Mouse (Mus musculus) forebrain, embryonic 12.5 days (tissue): ENCODE results near the gene Vps13d. TPM values are rescaled to one million over a fixed set of nuclear protein-coding genes. Genes with fewer than 3 reads are reported as not detected.
A peak's percentile ranks its signal among the peaks of the same experiment; 100 is the strongest.

Source experiments
- ATAC-seq: fragments of 200-750 bp; cut with Nextera tagmentation; 2 replicates; pipeline ENCODE4 v1.8.0; 2017; ENCODE audit warnings: moderate TSS enrichment; ENCODE audit not compliant: low FRiP score
- H3K27ac ChIP-seq: fragments of 300-500 bp; sonication (generic); 2 replicates; pipeline ENCODE4 v1.5.1; 2016; ENCODE audit warnings: mild to moderate bottlenecking
- H3K27me3 ChIP-seq: fragments of 300-500 bp; sonication (generic); 2 replicates; pipeline ENCODE4 v1.6.1; 2016; ENCODE audit warnings: mild to moderate bottlenecking
- H3K36me3 ChIP-seq: fragments of 300-500 bp; sonication (generic); replicated peaks from 2 replicates; pipeline ENCODE4 v1.6.1; 2016; ENCODE audit warnings: mild to moderate bottlenecking
- H3K4me1 ChIP-seq: fragments of 300-500 bp; sonication (generic); 2 replicates; pipeline ENCODE4 v1.6.1; 2016
- H3K4me2 ChIP-seq: fragments of 300-500 bp; sonication (generic); 2 replicates; pipeline ENCODE4 v1.6.1; 2016; ENCODE audit warnings: mild to moderate bottlenecking, moderate library complexity
- H3K4me3 ChIP-seq: fragments of 300-500 bp; sonication (generic); replicated peaks from 2 replicates; pipeline ENCODE4 v1.5.1; 2016; ENCODE audit warnings: mild to moderate bottlenecking
- H3K9ac ChIP-seq: fragments of 300-500 bp; sonication (generic); 2 replicates; pipeline ENCODE4 v1.6.1; 2016; ENCODE audit warnings: mild to moderate bottlenecking
- H3K9me3 ChIP-seq: fragments of 300-500 bp; sonication (generic); 2 replicates; pipeline ENCODE4 v1.6.1; 2016
- WGBS: fragments of 180-500 bp; shearing (Covaris S2); methylation state at CpG from one replicate; pipeline ENCODE4 v1.1.7; 2016; 5-methylcytosine and 5-hydroxymethylcytosine counted together
- polyA plus RNA-seq: library from polyadenylated mRNA; unstranded; fragments of >200 nt; fragmentation: Nextera tagmentation; extraction: Ambion mirVana; gene quantifications from 2 replicates; pipeline ENCODE4 v1.2.1, GENCODE M21; 2016

Vps13d gene
- polyA plus RNA-seq, 1 experiment from 2014 or later, result 5.7 TPM

DNA sequence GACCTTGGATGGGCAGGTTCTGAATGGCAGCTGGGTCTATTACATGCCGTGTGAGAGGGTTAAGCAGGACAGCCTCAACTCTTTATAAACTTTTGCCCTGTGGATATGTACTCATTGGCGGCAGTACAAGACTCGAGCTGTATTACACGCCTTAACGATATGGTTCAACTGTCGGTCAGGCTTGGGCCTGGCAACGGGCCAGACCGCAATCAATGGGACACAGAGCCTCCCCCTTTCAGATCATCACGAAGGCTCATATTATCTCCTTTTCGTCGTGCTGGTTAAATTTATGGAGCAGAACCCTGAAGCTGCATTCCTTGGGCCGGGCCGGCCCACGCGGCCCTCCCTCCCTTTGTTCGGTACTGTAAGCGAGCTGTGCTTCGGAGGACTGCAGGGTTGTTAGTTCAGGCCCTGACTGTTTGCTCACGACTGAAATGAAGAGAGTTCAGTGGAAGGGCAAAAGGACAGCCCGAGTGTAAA is 194.9 kb downstream of the Vps13d start:
- WGBS, result 48% methylated on average over 20 of the region's 20 CpGs
- Histone ChIP-seq H3K4me2 (no peak overlapping the region), H3K9ac (no peak overlapping the region), H3K4me3 (no peak overlapping the region), H3K27me3 (no peaks in the 10 kb centered on the region), H3K9me3 (no peaks in the 10 kb centered on the region), H3K4me1 (peaks cover 11% of the 10 kb centered on the region), H3K27ac (0 out of 2 replicates have a peak overlapping the region, but pooled peaks have one; percentile 31), H3K36me3 (no peaks in the 10 kb centered on the region)
- ATAC-seq, result peak; percentile 50; the same call in 1 of the 2 replicates

DNA sequence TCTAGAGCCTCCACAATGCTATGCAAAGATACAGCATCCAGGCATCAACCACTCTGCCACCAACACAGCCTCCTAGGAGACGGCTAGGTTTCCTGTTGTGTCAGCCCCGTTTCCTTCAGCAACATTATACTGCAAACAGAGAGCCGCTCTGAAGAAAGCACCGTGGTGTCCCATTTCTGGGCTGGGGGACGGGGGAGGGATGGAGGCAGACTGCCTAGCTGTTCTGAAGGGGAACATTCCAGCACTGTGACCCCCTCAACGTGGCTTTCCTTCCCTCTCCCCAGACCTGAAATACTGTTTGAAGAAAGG is 195.3 kb downstream of the Vps13d start:
- Histone ChIP-seq H3K36me3 (no peaks in the 10 kb centered on the region), H3K27ac (no peak overlapping the region)

DNA sequence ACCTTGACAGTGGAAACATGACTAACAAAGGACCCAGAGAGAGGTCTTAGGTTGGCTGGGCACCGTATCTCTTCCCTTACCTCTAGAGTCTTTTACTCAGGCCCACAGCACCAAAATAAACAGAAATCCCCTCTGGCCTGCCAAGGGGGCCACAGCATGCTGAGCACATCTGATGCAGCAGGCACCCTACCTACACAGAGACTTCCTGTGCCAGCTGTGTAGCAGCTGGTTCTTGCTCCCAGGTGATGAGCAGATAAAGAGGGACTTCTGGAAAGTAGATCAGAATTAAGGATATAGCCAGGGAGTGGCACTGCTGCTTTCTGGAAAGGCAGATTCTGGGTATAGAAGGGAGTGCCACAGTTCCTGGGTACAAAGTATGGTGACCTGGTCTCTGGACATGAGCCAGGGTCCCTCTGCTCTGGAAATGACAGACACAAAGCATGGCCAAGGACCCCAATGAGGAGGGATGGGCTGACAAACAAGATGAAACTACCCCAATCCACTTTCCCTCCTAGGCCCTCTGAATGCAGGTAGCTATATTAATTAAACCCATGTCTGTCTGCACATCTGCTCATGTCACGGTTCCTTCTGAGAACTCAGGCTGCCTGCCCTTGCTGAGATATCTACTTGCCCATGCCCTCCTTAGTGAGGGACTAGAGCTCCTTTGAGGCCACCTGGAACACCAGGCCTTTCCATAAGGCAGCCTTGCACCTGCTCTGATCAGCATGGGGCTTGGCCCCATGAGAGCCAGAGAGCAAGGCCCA is 195.8 kb downstream of the Vps13d start:
- Histone ChIP-seq H3K4me3 (no peak overlapping the region), H3K36me3 (no peaks in the 10 kb centered on the region), H3K4me1 (peaks cover 11% of the 10 kb centered on the region), H3K27me3 (no peaks in the 10 kb centered on the region), H3K27ac (no peak overlapping the region), H3K9ac (no peak overlapping the region), H3K4me2 (no peak overlapping the region), H3K9me3 (no peaks in the 10 kb centered on the region)
- 83% methylated on average over 2 of the region's 2 CpGs for WGBS
- no peak for ATAC-seq

More for the DNA sequence above, 195.3 kb downstream of the Vps13d start:
- Histone ChIP-seq H3K4me1 (peaks cover 11% of the 10 kb centered on the region), H3K9ac (no peak overlapping the region), H3K9me3 (no peaks in the 10 kb centered on the region), H3K4me2 (no peak overlapping the region), H3K4me3 (no peak overlapping the region), H3K27me3 (no peaks in the 10 kb centered on the region)
- 58% methylated on average over 6 of the region's 6 CpGs for WGBS
- ATAC-seq, result 0 out of 2 replicates have a peak, but pooled peaks have one; percentile 2

GRCm38 (mm10) chr4:144997887-144998658 is 196.7 kb downstream of the Vps13d start:
- H3K36me3 ChIP-seq, result no peaks in the 10 kb centered on the region
- H3K27me3 ChIP-seq, result no peaks in the 10 kb centered on the region
- H3K4me3 ChIP-seq, result no peak overlapping the region
- no peak overlapping the region for H3K4me2 ChIP-seq
- WGBS, result 80% methylated on average over 3 of the region's 3 CpGs
- no peaks in the 10 kb centered on the region for H3K9me3 ChIP-seq
- no peak for ATAC-seq
- H3K4me1 ChIP-seq, result peaks cover 11% of the 10 kb centered on the region
- H3K9ac ChIP-seq, result no peak overlapping the region
- no peak overlapping the region for H3K27ac ChIP-seq

DNA sequence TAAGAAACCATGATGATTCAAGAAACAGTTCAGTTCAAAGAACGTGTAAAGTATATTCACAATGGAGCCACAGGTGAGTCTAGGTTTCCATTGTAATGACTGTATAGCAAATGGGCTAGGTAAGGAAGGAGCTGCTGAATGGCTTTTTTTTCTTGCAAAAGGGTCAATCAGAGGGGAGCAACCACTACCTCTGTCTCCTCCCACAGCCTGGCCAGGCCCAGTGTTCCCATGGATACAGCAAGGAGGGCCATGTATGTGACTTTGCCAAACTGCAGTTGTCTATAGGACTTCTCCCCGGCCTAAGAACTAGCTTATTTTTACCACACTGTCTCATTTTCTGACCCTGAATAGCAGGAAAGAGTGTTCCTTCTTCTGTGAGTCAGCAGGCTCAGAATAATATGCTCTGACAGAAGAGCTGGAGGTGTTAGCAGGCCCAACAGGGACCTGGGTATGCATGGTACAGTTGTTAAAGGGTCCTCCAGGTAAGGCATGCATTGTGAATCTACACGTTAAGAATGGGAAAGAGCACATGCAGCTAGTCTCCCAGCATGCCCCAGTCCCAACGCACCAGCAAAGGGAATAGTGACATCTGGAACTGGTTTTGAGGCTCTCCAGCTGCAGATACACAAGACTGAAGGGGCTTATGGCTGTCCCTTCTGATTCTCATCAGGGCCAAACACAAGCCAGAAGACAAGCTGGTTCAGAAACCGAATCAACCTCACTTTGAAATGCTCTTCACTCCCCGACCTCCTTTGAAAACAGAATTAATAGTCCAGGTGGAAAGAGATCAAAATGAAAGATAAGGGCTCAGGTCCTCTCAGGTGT is 197.6 kb downstream of the Vps13d start:
- H3K4me2 ChIP-seq, result no peak overlapping the region
- H3K9me3 ChIP-seq, result no peaks in the 10 kb centered on the region
- no peak overlapping the region for H3K27ac ChIP-seq
- H3K4me3 ChIP-seq, result no peak overlapping the region
- ATAC-seq, result no peak
- H3K4me1 ChIP-seq, result peaks cover 11% of the 10 kb centered on the region
- no peak overlapping the region for H3K9ac ChIP-seq
- 79% methylated on average over 6 of the region's 6 CpGs for WGBS
- no peaks in the 10 kb centered on the region for H3K36me3 ChIP-seq
- no peaks in the 10 kb centered on the region for H3K27me3 ChIP-seq

- Histone ChIP-seq H3K4me2 (no peak overlapping the region), H3K27me3 (no peaks in the 10 kb centered on the region), H3K4me1 (peaks cover 11% of the 10 kb centered on the region), H3K27ac (no peak overlapping the region), H3K9ac (no peak overlapping the region), H3K9me3 (no peaks in the 10 kb centered on the region), H3K36me3 (no peaks in the 10 kb centered on the region), H3K4me3 (no peak overlapping the region)
- WGBS, result 73% methylated on average over 1 of the region's 1 CpGs
- ATAC-seq, result no peak
These were observed 199.0 kb downstream of the Vps13d start for GRCm38 (mm10) chr4:144995826-144996225.

GRCm38 (mm10) chr4:144993047-144993917 is 201.5 kb downstream of the Vps13d start:
- no peak for ATAC-seq
- Histone ChIP-seq H3K9ac (no peak overlapping the region), H3K27me3 (no peaks in the 10 kb centered on the region), H3K9me3 (no peaks in the 10 kb centered on the region), H3K4me1 (0 out of 2 replicates have a peak, but pooled peaks cover 3% of the 10 kb centered on the region), H3K36me3 (no peaks in the 10 kb centered on the region), H3K4me3 (no peak overlapping the region), H3K4me2 (no peak overlapping the region), H3K27ac (no peak overlapping the region)
- 75% methylated on average over 9 of the region's 9 CpGs for WGBS

- no peak overlapping the region for H3K4me3 ChIP-seq
- no peak overlapping the region for H3K4me2 ChIP-seq
- no peaks in the 10 kb centered on the region for H3K27me3 ChIP-seq
- H3K36me3 ChIP-seq, result no peaks in the 10 kb centered on the region
- H3K27ac ChIP-seq, result no peak overlapping the region
- no peaks in the 10 kb centered on the region for H3K9me3 ChIP-seq
- no peak overlapping the region for H3K9ac ChIP-seq
- 0 out of 2 replicates have a peak, but pooled peaks cover 3% of the 10 kb centered on the region for H3K4me1 ChIP-seq
- no peak for ATAC-seq
- WGBS, result 13% methylated on average over 3 of the region's 3 CpGs
These were observed 202.4 kb downstream of the Vps13d start for GRCm38 (mm10) chr4:144992413-144992812.

- no peak overlapping the region for H3K4me3 ChIP-seq
- no peaks in the 10 kb centered on the region for H3K36me3 ChIP-seq
- no peak for ATAC-seq
- H3K27ac ChIP-seq, result no peak overlapping the region
- no peaks in the 10 kb centered on the region for H3K27me3 ChIP-seq
- H3K4me1 ChIP-seq, result 0 out of 2 replicates have a peak, but pooled peaks cover 3% of the 10 kb centered on the region
- 81% methylated on average over 5 of the region's 5 CpGs for WGBS
- H3K4me2 ChIP-seq, result no peak overlapping the region
- no peak overlapping the region for H3K9ac ChIP-seq
- no peaks in the 10 kb centered on the region for H3K9me3 ChIP-seq
These were observed 206.2 kb downstream of the Vps13d start for GRCm38 (mm10) chr4:144988443-144989206.

DNA sequence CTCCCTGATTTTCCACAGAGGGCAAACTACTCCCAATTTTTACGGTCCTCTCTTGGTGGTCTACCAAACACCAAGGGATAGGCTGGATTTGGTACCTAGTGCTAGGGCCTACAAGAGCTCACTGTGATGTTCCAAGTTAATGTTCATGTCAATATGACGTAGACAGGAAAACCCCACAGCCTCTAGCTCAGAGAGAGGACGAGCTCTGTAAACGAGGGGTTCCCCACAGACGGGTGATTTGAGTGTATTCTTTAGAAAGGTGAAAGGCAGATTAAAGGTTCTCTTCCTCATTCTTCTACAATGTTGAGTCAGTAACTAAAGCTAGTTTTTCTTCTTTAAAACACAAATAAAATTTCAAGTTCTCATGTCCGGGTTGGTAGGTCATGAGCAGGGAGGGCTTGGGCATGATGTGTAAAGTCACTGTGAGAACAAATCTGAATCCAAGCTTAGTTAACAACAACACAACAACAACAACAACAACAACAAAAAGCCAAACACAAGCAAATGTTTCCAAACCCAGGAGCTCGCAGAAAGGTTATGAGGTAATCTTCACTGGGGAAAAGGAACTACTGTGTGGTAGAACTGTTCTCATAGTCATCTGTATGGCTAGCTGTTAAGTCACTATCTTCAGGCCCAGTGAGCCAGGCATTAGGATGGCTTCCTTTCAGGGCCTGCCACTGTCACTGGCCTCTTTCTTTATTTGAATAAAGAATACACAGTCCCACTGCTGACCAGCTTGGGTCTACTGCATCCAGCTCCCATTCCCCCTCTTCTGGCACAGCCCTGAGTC is 208.6 kb downstream of the Vps13d start:
- H3K27ac ChIP-seq, result no peak overlapping the region
- WGBS, result 94% methylated on average over 7 of the region's 7 CpGs
- no peak overlapping the region for H3K4me2 ChIP-seq
- H3K9me3 ChIP-seq, result no peaks in the 10 kb centered on the region
- H3K4me1 ChIP-seq, result 0 out of 2 replicates have a peak, but pooled peaks cover 3% of the 10 kb centered on the region
- ATAC-seq, result no peak
- H3K27me3 ChIP-seq, result no peaks in the 10 kb centered on the region
- no peak overlapping the region for H3K4me3 ChIP-seq
- H3K9ac ChIP-seq, result no peak overlapping the region
- H3K36me3 ChIP-seq, result 0 out of 2 replicates have a peak, but pooled peaks cover 4% of the 10 kb centered on the region
